Mouse (Mus musculus) thymus, postnatal 4 days (tissue): ENCODE data around the gene Olfr538.
"Not testable (repeated sequence)": the region's sequence is repeated elsewhere in the genome, so short reads cannot be mapped to it uniquely, and the experiment has no call there.

Experiments used
- DNase-seq: peaks from one replicate; pipeline ENCODE4 v3.0.0; 2021

Olfr538 gene

DNA sequence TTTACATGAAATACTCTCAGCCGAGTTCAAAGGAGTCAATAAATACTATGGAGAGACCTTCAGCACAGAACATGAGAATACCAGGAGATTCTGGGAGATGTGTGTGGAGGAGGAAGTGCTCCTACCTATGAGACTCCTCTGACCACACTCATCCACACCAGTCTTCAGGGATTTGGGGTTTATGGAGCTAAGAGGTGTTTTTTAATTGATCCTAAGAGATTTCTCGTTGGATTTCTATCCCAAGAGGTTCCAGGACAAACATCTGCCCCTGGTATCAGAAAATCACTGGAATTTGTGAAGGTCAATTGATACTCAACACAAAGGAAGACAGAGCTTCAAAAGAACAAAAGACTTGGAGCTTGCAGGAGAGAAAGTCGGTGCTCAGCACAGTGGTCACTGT is at the start of gene Olfr538:
TSS of gene Olfr538 (plus strand) at position 301 of the 400 bp plus-strand sequence.
- no peak for DNase-seq

DNA sequence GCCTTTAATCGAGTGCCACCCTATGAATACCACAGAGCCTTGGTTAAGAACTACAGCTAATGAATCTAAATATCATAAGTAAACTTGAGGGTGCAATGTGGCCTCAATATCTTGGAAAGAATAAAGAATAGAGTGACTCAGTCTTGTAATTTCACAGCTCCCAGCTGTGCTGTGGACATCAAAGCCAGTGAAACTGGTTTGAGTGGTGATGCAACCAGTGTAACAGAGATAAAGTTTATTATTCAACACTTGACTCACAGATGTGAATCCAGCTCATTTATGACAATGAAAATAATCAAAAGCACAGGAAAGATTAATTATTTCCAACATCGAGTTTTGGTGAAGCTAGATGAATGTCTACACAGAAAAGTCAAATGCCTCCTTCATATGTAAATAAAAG is 27.9 kb upstream of the Olfr538 start:
- DNase-seq = no peak

- DNase-seq = not testable (repeated sequence)
These were observed 33.3 kb downstream of the Olfr538 start, which contains the start of gene Olfr46 for GRCm38 (mm10) chr7:140600969-140601368. Olfr46 (plus strand) TSS chr7:140601269.
